Mouse (Mus musculus) intestine, embryonic 14.5 days (tissue): ENCODE results near the gene E2f4. TPM values are rescaled to one million over a fixed set of nuclear protein-coding genes. Genes with fewer than 3 reads are reported as not detected.

ENCODE experiments used
- ATAC-seq: fragments of 200-750 bp; cut with Nextera tagmentation; replicated peaks from 2 replicates; pipeline ENCODE4 v1.8.0; 2017; ENCODE audit warnings: low read depth, moderate number of reproducible peaks, moderate TSS enrichment, moderate library complexity; ENCODE audit not compliant: low FRiP score, low TSS enrichment
- DNase-seq: peaks from one replicate; pipeline ENCODE4 v3.0.0-alpha.2; 2018; ENCODE audit warnings: low spot score
- H3K27ac ChIP-seq: fragments of 300-500 bp; sonication (generic); 2 replicates; pipeline ENCODE4 v1.5.1; 2014; ENCODE audit warnings: low read depth, mild to moderate bottlenecking, control low read depth
- H3K27me3 ChIP-seq: fragments of 300-500 bp; sonication (generic); replicated peaks from 2 replicates; pipeline ENCODE4 v1.6.1; 2014; ENCODE audit warnings: low read length, control low read depth; ENCODE audit not compliant: control insufficient read depth, insufficient read depth
- H3K36me3 ChIP-seq: fragments of 300-500 bp; sonication (generic); 2 replicates; pipeline ENCODE4 v1.6.1; 2014; ENCODE audit warnings: low read length, control low read depth; ENCODE audit not compliant: control insufficient read depth, insufficient read depth
- H3K4me1 ChIP-seq: fragments of 300-500 bp; sonication (generic); replicated peaks from 2 replicates; pipeline ENCODE4 v1.6.1; 2014; ENCODE audit warnings: low read length, control low read depth, mixed read lengths; ENCODE audit not compliant: control insufficient read depth, insufficient read depth
- H3K4me2 ChIP-seq: fragments of 300-500 bp; sonication (generic); 2 replicates; pipeline ENCODE4 v1.6.1; 2014; ENCODE audit warnings: low read length
- H3K4me3 ChIP-seq: fragments of 300-500 bp; sonication (generic); 2 replicates; pipeline ENCODE4 v1.5.1; 2014; ENCODE audit warnings: low read depth, low read length, control low read depth, mixed read lengths
- H3K9ac ChIP-seq: fragments of 300-500 bp; sonication (generic); 2 replicates; pipeline ENCODE4 v1.6.1; 2014; ENCODE audit warnings: mild to moderate bottlenecking, low read length
- H3K9me3 ChIP-seq: fragments of 300-500 bp; sonication (generic); 2 replicates; pipeline ENCODE4 v1.6.1; 2016; ENCODE audit warnings: low read length, control low read depth; ENCODE audit not compliant: control insufficient read depth
- WGBS: fragments of 180-500 bp; shearing (Covaris S2); extraction: QIAGEN DNeasy Blood & Tissue Kit; methylation state at CpG from one replicate; pipeline ENCODE4 v1.1.7; 2014; 5-methylcytosine and 5-hydroxymethylcytosine counted together
- polyA plus RNA-seq: library from polyadenylated mRNA; unstranded; fragments of >200 nt; fragmentation: Nextera tagmentation; extraction: Ambion mirVana; gene quantifications from 2 replicates; pipeline ENCODE4 v1.2.1, GENCODE M21; 2014

Gene E2f4
- polyA plus RNA-seq, 1 experiment from 2014 or later: 114 TPM

GRCm38 (mm10) chr8:105342768-105343167, 45.3 kb downstream of the E2f4 start:
- H3K27me3 ChIP-seq: no peaks in the 10 kb centered on the region
- H3K27ac ChIP-seq: no peak overlapping the region
- 62% methylated on average over 4 of the region's 4 CpGs for WGBS
- H3K4me1 ChIP-seq: peaks cover 35% of the 10 kb centered on the region
- DNase-seq (no peak), ATAC-seq (no peak)
- H3K4me2 ChIP-seq: no peak overlapping the region
- peaks cover 9% of the 10 kb centered on the region for H3K36me3 ChIP-seq
- H3K9me3 ChIP-seq: no peaks in the 10 kb centered on the region
- no peak overlapping the region for H3K9ac ChIP-seq
- H3K4me3 ChIP-seq: no peak overlapping the region

DNA sequence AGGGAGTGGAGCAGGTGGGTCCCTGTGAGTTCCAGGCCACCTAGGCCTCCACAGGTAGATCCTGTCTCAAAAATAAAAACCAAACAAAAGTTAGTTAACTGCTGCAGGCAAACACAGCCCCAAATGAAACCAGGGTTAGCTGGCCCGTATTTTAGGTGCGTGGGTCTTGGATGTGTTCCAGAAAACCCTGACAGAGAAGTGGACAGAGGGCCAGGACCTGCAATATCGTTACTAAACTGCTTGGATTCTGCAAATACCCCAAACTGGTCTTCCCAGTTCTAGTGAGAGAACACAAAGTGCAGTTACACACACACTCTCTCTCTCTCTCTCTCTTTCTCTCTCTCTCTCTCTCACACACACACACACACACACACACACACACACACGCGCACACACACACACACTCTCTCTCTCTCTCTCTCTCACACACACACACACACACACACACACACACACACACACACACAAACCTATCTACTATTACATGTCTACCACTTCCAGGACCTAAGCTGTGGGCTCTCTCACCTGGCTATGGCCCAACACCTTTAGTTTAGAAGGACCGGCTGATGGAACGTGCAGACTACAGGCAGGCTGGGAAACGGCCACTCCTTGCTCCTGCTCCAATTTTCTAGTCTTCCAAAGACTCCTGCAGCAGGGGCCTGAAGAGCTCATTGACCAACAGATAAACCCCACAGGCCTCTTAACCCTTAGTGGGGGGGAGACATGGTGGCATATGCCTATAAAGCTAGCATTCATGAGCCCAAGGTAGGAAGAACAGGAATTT, 46.5 kb downstream of the E2f4 start:
- no peak overlapping the region for H3K4me3 ChIP-seq
- H3K27me3 ChIP-seq: no peaks in the 10 kb centered on the region
- ATAC-seq (no peak), DNase-seq (no peak)
- 60% methylated on average over 8 of the region's 8 CpGs for WGBS
- no peak overlapping the region for H3K9ac ChIP-seq
- no peaks in the 10 kb centered on the region for H3K9me3 ChIP-seq
- H3K4me1 ChIP-seq: peaks cover 39% of the 10 kb centered on the region
- H3K27ac ChIP-seq: 0 out of 2 replicates have a peak overlapping the region, but pooled peaks have one; percentile 33
- H3K36me3 ChIP-seq: no peaks in the 10 kb centered on the region
- no peak overlapping the region for H3K4me2 ChIP-seq

DNA sequence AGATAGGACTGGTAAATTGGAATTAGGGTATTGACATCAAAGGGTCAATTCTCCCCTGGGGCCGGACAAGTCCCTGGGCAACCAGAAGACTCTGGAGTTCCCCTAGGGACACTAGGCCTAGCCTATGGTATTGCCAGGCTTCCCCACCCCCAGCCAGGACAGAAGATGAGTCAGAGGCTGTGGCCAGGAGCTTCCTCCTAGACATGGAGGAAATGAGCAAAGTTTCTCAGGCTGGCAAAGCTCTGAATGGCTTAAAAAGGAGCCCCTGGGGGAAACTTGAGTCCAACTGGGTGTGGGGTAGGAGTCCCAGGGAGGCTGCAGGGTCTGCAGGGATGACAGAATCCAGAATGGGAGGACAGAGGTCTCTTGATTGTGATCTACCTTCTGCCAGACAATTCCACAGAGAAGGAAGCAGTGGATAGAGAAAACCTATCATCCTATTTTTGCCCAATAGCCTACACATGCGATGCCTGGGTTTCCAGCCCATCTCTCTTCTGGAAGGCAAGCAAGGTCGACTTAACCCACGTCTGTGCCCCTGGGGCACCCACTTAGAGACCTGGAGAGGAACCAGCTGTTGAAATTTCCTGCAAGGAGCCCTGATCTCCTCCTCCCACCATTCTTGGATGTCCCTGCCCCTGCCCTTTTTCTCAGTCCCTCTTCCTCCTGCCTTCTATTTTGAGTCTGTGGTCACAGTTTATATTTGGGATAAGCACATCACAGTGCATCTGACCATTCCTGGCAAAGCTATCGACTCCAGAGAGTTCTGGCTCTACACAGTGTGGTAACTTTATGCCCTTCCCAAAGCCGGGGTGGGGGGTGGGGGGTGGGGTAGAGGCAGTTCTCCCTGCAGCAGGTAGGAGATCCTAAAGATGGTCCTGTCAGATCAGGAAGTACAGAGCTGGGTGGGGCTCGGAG, 47.9 kb downstream of the E2f4 start:
- DNase-seq (no peak), ATAC-seq (no peak)
- Histone ChIP-seq H3K27me3 (0 out of 2 replicates have a peak, but pooled peaks cover 3% of the 10 kb centered on the region), H3K9me3 (no peaks in the 10 kb centered on the region), H3K4me1 (peaks cover 39% of the 10 kb centered on the region), H3K36me3 (no peaks in the 10 kb centered on the region), H3K4me3 (no peak overlapping the region), H3K9ac (0 out of 2 replicates have a peak overlapping the region, but pooled peaks have one; percentile 10), H3K4me2 (peak overlapping the region; percentile 77), H3K27ac (no peak overlapping the region)
- 40% methylated on average over 7 of the region's 7 CpGs for WGBS

GRCm38 (mm10) chr8:105346611-105347427, 49.4 kb downstream of the E2f4 start:
- peak overlapping the region; percentile 77 for H3K27ac ChIP-seq
- no peaks in the 10 kb centered on the region for H3K36me3 ChIP-seq
- peaks cover 32% of the 10 kb centered on the region for H3K4me1 ChIP-seq
- H3K4me2 ChIP-seq: peak overlapping the region; percentile 77
- under 1% methylated on average over 33 of the region's 34 CpGs for WGBS
- peak overlapping the region; percentile 84 for H3K4me3 ChIP-seq
- H3K9me3 ChIP-seq: no peaks in the 10 kb centered on the region
- H3K27me3 ChIP-seq: 0 out of 2 replicates have a peak, but pooled peaks cover 4% of the 10 kb centered on the region
- peak overlapping the region; percentile 61 for H3K9ac ChIP-seq
- ATAC-seq: peak; percentile 63
- DNase-seq: peak; percentile 81

- Histone ChIP-seq H3K36me3 (no peaks in the 10 kb centered on the region), H3K4me3 (peak within 1 kb of the TSS; percentile 84), H3K27ac (peak within 1 kb of the TSS; percentile 77), H3K27me3 (0 out of 2 replicates have a peak, but pooled peaks cover 4% of the 10 kb centered on the region), H3K4me2 (peak within 1 kb of the TSS; percentile 77), H3K9me3 (no peaks in the 10 kb centered on the region), H3K4me1 (peaks cover 32% of the 10 kb centered on the region), H3K9ac (peak within 1 kb of the TSS; percentile 61)
- DNase-seq (peak; percentile 94), ATAC-seq (peak; percentile 86)
- WGBS: under 1% methylated on average over 53 of the region's 53 CpGs
Observed at GRCm38 (mm10) chr8:105347428-105348221, 50.2 kb downstream of the E2f4 start, which contains the start of gene Fhod1. Gene Fhod1, minus strand, starts transcription at chr8:105347953.

GRCm38 (mm10) chr8:105348450-105349095, 51.1 kb downstream of the E2f4 start, which contains the start of gene Slc9a5:
Gene Slc9a5, plus strand, starts transcription at chr8:105348843.
- Histone ChIP-seq H3K4me2 (peak within 1 kb of the TSS; percentile 77), H3K9ac (peak within 1 kb of the TSS; percentile 61), H3K4me1 (peaks cover 32% of the 10 kb centered on the region), H3K36me3 (no peaks in the 10 kb centered on the region), H3K27me3 (0 out of 2 replicates have a peak, but pooled peaks cover 4% of the 10 kb centered on the region), H3K4me3 (peak within 1 kb of the TSS; percentile 84), H3K27ac (peak within 1 kb of the TSS; percentile 77), H3K9me3 (no peaks in the 10 kb centered on the region)
- ATAC-seq (no peak), DNase-seq (peak; percentile 84)
- WGBS: under 1% methylated on average over 34 of the region's 34 CpGs

DNA sequence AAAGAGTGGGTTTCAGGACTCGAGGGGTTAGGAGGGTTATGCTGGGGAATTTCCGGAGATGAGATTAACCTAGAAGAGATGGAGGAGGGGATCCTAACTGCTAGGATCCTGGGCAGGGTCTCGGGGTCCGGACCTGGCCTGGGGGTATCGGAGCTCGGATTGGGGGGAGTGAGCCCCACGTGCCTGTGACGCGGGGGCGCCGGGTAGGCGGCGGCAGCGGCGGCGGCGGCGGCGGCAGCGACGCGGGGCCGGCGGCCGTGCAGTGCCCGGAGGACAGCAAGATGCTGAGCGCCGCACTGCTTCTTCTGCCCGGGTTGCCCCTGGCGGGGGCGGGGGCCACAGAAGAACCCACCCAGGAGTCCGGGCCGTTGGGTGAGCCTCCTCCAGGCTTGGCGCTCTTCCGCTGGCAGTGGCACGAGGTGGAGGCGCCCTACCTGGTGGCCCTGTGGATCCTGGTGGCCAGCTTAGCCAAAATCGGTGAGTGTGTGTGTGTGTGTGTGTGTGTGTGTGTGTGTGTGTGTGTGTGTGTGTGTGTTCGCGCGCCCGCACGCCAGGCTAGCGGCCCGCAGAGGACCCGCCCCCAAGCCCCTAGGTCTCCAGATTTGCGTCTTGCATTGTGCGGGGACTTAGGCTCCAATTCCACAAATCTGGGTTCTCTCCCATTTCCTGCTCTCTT, 51.8 kb downstream of the E2f4 start:
- DNase-seq (no peak), ATAC-seq (no peak)
- Histone ChIP-seq H3K9me3 (no peaks in the 10 kb centered on the region), H3K36me3 (no peaks in the 10 kb centered on the region), H3K27ac (peak overlapping the region; percentile 77; the same call in 1 of the 2 replicates), H3K9ac (peak overlapping the region; percentile 58), H3K4me3 (peak overlapping the region; percentile 84), H3K4me2 (peak overlapping the region; percentile 77), H3K4me1 (peaks cover 30% of the 10 kb centered on the region), H3K27me3 (0 out of 2 replicates have a peak, but pooled peaks cover 4% of the 10 kb centered on the region)
- 1% methylated on average over 34 of the region's 48 CpGs for WGBS
